Mouse (Mus musculus) bone marrow macrophage, adult 2 months (primary cell): ENCODE data around the gene Lce1k.

Source experiments
- CTCF ChIP-seq: IDR thresholded peaks from 2 replicates; pipeline ENCODE4 v1.5.1; 2012; ENCODE audit warnings: low read depth, mild to moderate bottlenecking, low read length, moderate library complexity
- POLR2A ChIP-seq: IDR thresholded peaks from 2 replicates; pipeline ENCODE4 v1.6.1; 2012; ENCODE audit warnings: mild to moderate bottlenecking, low read depth, low read length, borderline replicate concordance

- no peak for TF ChIP-seq CTCF
- TF ChIP-seq POLR2A = no peak
Observed at GRCm38 (mm10) chr3:92778799-92779198, 28.9 kb downstream of the Lce1k start, which contains the start of gene Lce1i.
